Mouse (Mus musculus): ENCODE results near the gene Actr1b.
A peak's percentile ranks its signal among the peaks of the same experiment; 100 is the strongest.
"Not testable (repeated sequence)": the region's sequence is repeated elsewhere in the genome, so short reads cannot be mapped to it uniquely, and the experiment has no call there.

The Actr1b gene

GRCm38 (mm10) chr1:36707166-36707565 is 7.1 kb downstream of the Actr1b start:
- DNase-seq (ENCODE audit: low spot score in 2 of 2) = no peak

GRCm38 (mm10) chr1:36697030-36697429 is 17.2 kb downstream of the Actr1b start:
- DNase-seq (ENCODE audit: low spot score in 2 of 2) = no peak

- no peak for DNase-seq (ENCODE audit: low spot score in 2 of 2)
These were observed 17.8 kb downstream of the Actr1b start for GRCm38 (mm10) chr1:36696411-36696810.

- no peak for DNase-seq (ENCODE audit: low spot score in 2 of 2)
These were observed 19.4 kb downstream of the Actr1b start for GRCm38 (mm10) chr1:36694871-36695270.

- peak; percentile 93 to 95 for DNase-seq (ENCODE audit: low spot score in 2 of 2)
These were observed 22.7 kb downstream of the Actr1b start, which contains the start of gene Cox5b for GRCm38 (mm10) chr1:36691271-36692155. Cox5b (plus strand) TSS chr1:36691449.

GRCm38 (mm10) chr1:36690671-36691235 is 23.5 kb downstream of the Actr1b start:
- no peak for DNase-seq (ENCODE audit: low spot score in 2 of 2)

- peak; percentile 35 to 51 for DNase-seq (ENCODE audit: low spot score in 2 of 2)
These were observed 30.3 kb downstream of the Actr1b start for GRCm38 (mm10) chr1:36683810-36684467.

- DNase-seq (ENCODE audit: low spot score in 2 of 2) = no peak
These were observed 31.4 kb downstream of the Actr1b start, which contains the start of gene Fam178b for GRCm38 (mm10) chr1:36682620-36683355. Fam178b (minus strand) TSS chr1:36683183.

GRCm38 (mm10) chr1:36680893-36681292 is 33.3 kb downstream of the Actr1b start:
- DNase-seq (ENCODE audit: low spot score in 2 of 2) = no peak

GRCm38 (mm10) chr1:36674936-36675335 is 39.3 kb downstream of the Actr1b start:
- DNase-seq (ENCODE audit: low spot score in 2 of 2) = no peak

GRCm38 (mm10) chr1:36672648-36673350 is 41.4 kb downstream of the Actr1b start:
- no peak for DNase-seq (ENCODE audit: low spot score in 2 of 2)

- DNase-seq (ENCODE audit: low spot score in 2 of 2) = no peak
These were observed 43.0 kb downstream of the Actr1b start for GRCm38 (mm10) chr1:36671260-36671659.

- no peak for DNase-seq (ENCODE audit: low spot score in 2 of 2)
These were observed 44.0 kb downstream of the Actr1b start for GRCm38 (mm10) chr1:36670256-36670655.

- not testable (repeated sequence) for DNase-seq (ENCODE audit: low spot score in 2 of 2)
These were observed 46.2 kb downstream of the Actr1b start for GRCm38 (mm10) chr1:36668007-36668406.

GRCm38 (mm10) chr1:36665934-36666333 is 48.3 kb downstream of the Actr1b start:
- DNase-seq (ENCODE audit: low spot score in 2 of 2) = no peak

GRCm38 (mm10) chr1:36665165-36665723 is 49.0 kb downstream of the Actr1b start:
- no peak for DNase-seq (ENCODE audit: low spot score in 2 of 2)

GRCm38 (mm10) chr1:36664457-36664856 is 49.8 kb downstream of the Actr1b start:
- DNase-seq (ENCODE audit: low spot score in 2 of 2) = no peak

- no peak for DNase-seq (ENCODE audit: low spot score in 2 of 2)
These were observed 55.4 kb downstream of the Actr1b start for GRCm38 (mm10) chr1:36658621-36659399.

GRCm38 (mm10) chr1:36657658-36658415 is 56.4 kb downstream of the Actr1b start:
- no peak for DNase-seq (ENCODE audit: low spot score in 2 of 2)
